Mouse (Mus musculus) brown adipose tissue, adult 24 weeks (tissue): ENCODE measurements around the gene Il6st. TPM values are rescaled to one million over a fixed set of nuclear protein-coding genes. Genes with fewer than 3 reads are reported as not detected.
"Not testable (repeated sequence)": the region's sequence is repeated elsewhere in the genome, so short reads cannot be mapped to it uniquely, and the experiment has no call there.

Experiments
- H3K27ac ChIP-seq: fragments of 200-500 bp; replicated peaks from 2 replicates; pipeline ENCODE4 v1.5.1; 2012; ENCODE audit warnings: low read depth, mild to moderate bottlenecking, low read length
- H3K4me1 ChIP-seq: fragments of 200-500 bp; 2 replicates; pipeline ENCODE4 v1.6.1; 2012; ENCODE audit warnings: low read length, mixed read lengths; ENCODE audit not compliant: control insufficient read depth, insufficient read depth, insufficient read length
- H3K4me3 ChIP-seq: fragments of 200-500 bp; 2 replicates; pipeline ENCODE4 v1.5.1; 2012; ENCODE audit warnings: low read depth, mild to moderate bottlenecking, low read length, moderate library complexity; ENCODE audit not compliant: insufficient read depth
- polyA plus RNA-seq: library from polyadenylated mRNA; stranded (reverse); fragments of >200 nt; gene quantifications from 2 replicates; pipeline ENCODE4 v1.2.4, GENCODE M21; 2012; ENCODE audit not compliant: missing spikeins, insufficient read depth, insufficient read length

Gene Il6st
- 38.2 and 43.1 TPM in 2 replicates for polyA plus RNA-seq

DNA sequence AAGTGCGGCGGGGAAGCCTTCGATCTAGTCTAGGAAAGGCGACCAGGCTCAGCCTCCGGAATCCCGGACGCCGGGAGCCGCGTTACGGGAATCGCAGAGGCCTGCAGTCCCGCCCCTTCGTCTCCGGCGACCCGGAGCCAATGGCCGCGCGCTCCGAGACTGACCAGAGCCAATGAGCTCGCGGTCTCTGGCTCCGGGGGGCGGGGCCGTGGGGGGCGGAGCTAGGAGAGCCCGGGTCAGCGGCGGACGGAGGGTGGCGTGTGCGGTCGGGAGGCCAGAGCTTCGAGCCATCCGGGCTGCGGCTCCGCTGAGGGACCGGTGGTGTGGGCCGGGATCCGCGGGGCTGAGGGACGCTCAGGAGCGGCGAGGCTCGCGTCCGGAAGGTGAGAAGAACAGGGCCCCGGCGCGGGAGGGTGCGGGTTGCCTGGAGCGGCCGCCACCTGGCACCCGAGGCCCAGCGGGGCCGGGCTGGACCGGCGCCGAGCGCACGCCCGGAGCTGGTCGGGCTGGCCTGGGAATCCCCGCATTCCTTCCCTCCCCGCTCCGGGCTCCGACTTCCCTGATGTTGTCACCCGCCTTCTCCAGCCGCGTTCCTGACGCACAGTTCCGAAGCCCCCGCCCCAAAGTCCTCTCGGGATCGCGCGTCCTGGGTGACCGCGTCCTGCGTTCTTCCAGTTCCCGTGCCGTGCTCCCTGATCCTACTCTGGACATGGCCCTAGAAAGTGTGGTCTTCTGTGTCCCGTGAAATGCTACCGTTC lies at the start of gene Il6st:
Gene Il6st, plus strand, starts transcription at position 203 of the 758 bp plus-strand sequence.
- H3K4me3 ChIP-seq = peak within 1 kb of the TSS; percentile 93
- peak within 1 kb of the TSS; percentile 92 for H3K27ac ChIP-seq
- peaks cover 9% of the 10 kb centered on the region for H3K4me1 ChIP-seq

DNA sequence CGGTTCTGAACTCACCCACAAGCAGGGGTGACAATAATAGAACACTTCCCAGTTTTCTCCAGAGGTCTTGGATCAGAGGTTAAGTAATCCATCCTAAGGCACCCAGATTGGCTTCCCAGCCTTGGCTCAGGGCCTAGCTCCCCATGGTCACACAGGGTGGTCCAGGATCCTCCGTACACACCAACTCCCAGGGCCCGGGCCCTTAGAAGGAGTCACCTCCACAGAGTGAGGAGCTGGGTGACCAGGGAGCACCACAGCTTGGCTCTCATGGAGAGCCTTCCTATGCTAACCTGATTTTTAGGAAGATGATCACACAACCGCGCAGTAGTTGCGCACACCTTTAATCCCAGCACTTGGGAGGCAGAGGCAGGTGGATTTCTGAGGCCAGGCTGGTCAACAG lies 48.0 kb upstream of the Il6st start:
- Histone ChIP-seq H3K4me3 (no peak overlapping the region), H3K27ac (peak overlapping the region; percentile 47), H3K4me1 (peaks cover 7% of the 10 kb centered on the region; the same call in 1 of the 2 replicates)

DNA sequence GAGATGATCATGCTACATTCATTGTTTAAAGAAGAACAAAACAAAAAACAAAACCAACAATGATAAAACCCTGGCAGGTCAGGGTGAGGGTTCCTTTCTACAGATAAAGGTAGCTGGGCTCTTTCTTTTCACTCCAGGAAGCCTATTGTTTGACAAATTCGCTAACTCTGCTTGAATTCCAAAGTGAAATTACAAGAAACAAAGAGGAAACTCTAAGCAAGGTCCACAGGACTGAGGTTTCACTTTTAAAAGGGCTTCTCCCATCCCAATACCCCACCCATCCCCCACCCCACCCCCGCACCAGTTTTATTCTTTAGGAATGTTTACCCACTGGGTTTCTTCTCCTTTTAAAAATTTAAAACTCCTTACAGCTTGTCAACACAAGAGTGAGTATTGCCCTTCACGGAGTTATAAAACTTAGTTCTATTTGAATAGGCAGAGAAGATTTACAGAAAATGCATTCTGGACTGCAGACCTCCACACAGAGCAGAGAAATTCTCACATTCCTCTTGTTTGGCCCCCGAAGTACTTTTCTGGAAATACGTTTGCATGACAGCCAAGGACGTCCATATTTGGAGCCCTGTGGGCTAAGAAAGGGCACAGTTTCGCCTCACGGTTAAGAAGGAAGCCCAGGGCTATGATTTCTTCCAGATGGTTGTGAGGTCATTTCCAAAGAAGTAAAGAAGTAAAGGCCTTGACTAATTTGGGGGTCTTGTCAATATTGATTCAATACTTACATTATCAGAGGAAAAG lies 47.3 kb upstream of the Il6st start:
- peaks cover 7% of the 10 kb centered on the region; the same call in 1 of the 2 replicates for H3K4me1 ChIP-seq
- peak overlapping the region; percentile 47 for H3K27ac ChIP-seq
- no peak overlapping the region for H3K4me3 ChIP-seq

DNA sequence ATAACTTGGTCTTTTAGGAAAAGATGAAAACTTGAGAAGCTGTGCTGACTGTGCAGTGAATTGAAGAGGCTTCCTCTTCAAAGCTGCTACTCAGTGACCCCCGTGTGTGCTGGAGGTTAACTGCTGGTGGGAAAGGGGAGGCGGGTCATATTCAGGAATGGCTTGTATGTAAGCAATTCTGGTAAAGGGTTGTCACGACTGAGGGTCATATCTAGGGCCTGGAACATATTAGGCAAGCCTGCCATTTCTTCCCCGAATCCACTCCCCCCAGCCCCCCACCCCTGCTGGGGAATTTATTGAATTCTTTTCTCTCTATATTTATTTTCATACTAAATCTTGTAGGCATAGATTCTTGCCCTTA lies 46.7 kb upstream of the Il6st start:
- H3K4me3 ChIP-seq = no peak overlapping the region
- H3K4me1 ChIP-seq = peaks cover 7% of the 10 kb centered on the region; the same call in 1 of the 2 replicates
- H3K27ac ChIP-seq = no peak overlapping the region

DNA sequence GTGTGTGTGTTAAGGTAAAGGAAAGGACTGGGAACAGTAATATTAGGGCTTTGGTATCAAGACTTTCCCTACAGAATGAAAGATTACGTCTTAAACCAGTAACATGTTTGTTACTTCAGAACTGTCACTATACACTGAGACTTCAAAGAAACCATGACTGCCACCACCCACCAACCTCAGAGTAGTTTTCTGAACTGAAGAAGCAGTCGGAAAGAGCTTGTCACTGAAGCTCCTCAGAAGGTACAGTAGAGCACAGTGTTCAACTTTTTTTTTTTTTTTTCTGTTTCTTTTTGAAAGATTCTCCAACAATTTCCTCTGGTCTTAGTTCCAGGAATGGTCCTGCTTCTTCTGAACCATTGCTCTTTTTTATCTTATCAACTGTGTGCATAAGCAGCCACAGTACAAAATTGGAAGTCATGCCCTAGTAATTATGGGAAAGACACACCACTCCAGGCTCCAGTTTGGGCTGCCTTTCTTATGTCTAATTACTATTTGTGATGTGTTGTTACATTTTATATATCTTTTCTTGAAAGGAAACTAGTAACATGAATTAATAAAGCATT lies 45.9 kb upstream of the Il6st start:
- Histone ChIP-seq H3K27ac (no peak overlapping the region), H3K4me3 (no peak overlapping the region), H3K4me1 (peaks cover 7% of the 10 kb centered on the region; the same call in 1 of the 2 replicates)

DNA sequence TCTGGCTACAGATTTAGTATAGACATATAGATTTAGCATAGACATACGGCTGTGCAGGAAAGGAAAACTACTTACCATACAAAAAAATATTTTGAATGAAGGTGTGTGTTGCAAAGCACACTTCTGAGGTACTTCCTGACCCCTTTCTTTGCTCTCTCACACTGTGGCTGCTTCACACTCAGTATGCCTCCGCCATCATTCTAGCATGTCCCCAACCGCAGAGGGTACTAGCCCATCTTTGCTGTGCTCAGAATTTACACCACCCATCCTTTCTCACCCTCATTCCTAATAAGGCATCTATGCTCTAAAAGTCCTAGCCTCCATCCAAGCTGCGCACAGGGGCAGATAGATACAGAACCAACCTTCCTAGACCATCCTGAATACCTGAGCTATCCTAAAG lies 45.3 kb upstream of the Il6st start:
- Histone ChIP-seq H3K4me3 (no peak overlapping the region), H3K27ac (no peak overlapping the region), H3K4me1 (peaks cover 7% of the 10 kb centered on the region; the same call in 1 of the 2 replicates)

DNA sequence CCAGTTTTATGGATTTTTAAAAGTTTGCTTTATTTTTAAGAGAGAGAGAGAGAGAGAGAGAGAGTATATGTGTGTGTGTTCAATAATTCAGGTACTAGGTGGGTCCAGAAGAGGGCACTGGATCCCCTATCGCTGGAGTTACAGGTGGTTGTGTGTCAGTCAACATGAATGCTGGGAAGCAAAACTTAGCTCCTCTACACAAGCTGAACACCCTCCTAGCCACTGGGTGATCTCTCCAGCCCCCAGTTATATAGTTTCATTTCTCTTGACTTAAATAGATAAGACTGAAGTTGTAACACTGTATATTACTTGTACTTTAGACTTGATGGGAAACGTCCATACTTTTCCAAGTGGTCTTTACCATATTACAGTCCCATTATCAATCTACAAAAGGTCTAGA lies 39.7 kb upstream of the Il6st start:
- Histone ChIP-seq H3K27ac (no peak overlapping the region), H3K4me3 (no peak overlapping the region), H3K4me1 (peaks cover 6% of the 10 kb centered on the region)

DNA sequence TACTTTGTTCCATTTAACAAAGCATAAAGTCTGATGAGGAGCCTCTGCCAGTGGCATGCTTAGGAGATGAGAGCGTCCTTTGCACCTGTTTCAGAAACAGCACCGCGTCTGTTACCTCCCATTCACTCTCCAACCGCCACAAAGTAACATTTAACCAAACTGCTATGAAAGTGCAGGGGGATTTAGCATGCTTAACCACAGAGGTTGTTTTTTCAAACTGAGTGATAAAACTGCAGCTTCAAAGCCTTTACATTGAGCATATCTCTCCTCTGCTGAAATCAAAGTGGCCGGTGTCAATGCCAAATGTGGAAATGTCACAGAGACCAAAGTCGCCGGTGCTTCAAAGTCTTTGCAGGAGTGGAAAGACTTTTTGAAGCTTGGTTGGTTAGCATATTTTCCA lies 39.2 kb upstream of the Il6st start:
- Histone ChIP-seq H3K4me1 (peaks cover 6% of the 10 kb centered on the region), H3K27ac (no peak overlapping the region), H3K4me3 (no peak overlapping the region)

DNA sequence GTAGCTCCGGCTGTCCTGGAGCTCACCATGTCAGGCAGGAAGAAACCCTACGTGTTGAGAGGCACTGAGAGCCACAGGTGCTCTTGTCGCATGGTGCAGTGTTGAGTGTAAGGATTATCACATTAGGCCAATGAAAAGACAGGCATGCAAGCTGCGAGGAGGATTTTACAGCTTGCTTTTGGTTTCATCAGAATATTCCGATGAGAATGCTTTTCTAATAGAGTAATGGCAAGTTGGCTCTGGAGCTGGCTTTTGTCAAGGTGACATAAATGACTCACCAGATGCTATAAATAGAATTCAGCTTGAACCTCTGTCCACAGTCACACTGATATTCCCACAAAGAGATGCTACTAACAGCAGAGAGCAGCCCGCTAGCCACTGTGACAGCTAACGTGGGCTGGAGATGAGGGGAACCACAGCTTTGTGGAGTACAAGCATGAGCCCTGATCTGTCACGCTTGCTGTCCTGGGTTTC lies 38.7 kb upstream of the Il6st start:
- Histone ChIP-seq H3K27ac (no peak overlapping the region), H3K4me1 (peaks cover 6% of the 10 kb centered on the region), H3K4me3 (no peak overlapping the region)

DNA sequence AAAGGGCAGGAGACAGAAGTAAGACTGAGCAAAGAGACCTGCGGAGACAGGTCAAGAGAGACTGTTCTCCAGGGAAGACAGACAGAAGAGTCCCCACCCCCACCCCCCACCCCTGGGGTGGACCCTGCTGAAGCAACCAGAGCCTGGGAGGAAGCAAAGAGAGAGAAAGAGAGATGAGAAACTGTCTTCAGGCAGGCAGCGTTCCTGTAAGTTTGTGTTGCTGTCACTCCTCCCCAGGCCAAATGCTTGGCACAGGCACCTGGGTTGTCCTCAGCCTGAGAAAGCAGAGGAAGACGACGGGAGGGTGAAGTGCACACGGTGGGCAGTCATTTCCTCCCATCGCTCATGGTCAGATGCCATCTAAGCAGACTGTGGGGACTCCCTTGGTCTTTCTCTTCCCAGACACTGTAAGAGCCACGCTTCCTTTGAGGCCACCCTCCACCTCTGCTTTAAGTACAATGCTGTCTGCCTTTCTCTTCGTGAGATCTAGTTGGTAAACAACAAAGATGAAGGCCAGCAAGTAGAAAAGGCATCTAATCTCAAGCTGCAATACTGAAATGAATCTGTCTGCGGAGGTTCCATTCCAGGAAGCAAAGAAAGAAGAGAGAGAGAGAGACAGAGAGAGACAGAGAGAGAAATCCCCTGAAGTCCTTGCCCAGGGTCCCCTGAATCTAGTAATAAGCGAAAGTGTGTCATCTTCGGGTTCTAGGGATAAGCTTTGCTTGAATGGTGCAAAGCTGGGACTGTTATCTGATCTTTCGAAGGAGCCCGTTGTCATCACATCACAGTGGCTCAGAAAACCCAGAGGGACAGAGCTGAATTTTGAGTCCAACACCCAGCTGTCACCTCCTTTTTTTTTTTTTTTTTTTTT lies 37.4 kb upstream of the Il6st start:
- Histone ChIP-seq H3K4me1 (peaks cover 6% of the 10 kb centered on the region), H3K4me3 (no peak overlapping the region), H3K27ac (no peak overlapping the region)

DNA sequence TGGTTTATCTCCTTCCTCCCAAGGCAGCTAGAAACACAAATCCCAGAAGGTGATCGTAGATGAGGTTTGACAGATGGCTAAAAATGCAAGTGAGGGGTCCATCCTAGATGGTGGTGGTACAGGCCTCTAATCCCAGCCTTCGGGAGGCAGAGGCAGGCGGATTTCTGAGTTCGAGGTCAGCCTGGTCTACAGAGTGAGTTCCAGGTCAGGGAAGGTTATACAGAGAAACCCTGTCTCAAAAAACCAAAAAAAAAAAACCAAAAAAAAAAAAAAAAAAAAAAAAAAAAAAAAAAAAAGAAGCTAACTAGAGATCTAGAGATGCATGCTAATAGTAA lies 36.8 kb upstream of the Il6st start:
- H3K27ac ChIP-seq, H3K4me1 ChIP-seq, H3K4me3 ChIP-seq: not testable (repeated sequence)

DNA sequence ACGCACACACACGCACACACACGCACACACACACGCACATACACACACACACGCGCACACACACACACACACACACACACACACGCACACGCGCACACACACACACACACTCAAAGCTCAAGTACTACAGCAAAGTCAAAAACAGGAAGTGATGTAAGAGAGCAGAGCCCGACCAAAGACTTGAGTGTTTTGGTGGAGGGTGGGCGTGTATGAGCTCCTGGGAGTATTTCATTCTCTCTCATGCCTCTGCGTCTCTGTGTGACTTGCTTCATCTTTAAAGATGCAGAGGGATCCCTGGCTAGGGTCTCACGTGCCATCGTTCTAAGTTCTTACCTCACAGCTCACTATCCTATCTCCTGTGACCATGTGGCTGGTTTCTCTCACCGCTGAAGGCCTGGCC lies 36.3 kb upstream of the Il6st start:
- Histone ChIP-seq H3K4me3 (no peak overlapping the region), H3K27ac (no peak overlapping the region), H3K4me1 (peaks cover 6% of the 10 kb centered on the region)

DNA sequence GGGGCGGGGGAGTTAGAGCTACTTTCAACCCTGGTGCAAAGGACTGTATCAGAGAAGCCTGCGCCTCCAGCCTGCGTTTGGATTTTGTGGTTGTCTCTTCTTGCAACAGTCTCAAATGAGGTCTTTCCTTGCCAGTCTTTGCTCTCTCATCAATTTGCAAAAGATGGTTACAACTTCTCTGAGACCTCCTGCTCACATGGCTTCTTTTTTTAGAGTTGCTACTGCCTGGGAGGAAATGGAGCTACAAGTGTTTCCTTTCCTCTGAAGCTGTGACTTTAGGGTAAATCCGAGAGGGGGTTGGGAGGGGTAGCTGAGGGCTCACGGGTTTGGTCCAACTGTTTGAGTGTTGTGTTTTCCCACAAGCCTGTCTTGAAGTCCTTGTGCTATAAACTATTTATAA lies 30.6 kb upstream of the Il6st start:
- no peak overlapping the region for H3K4me3 ChIP-seq

DNA sequence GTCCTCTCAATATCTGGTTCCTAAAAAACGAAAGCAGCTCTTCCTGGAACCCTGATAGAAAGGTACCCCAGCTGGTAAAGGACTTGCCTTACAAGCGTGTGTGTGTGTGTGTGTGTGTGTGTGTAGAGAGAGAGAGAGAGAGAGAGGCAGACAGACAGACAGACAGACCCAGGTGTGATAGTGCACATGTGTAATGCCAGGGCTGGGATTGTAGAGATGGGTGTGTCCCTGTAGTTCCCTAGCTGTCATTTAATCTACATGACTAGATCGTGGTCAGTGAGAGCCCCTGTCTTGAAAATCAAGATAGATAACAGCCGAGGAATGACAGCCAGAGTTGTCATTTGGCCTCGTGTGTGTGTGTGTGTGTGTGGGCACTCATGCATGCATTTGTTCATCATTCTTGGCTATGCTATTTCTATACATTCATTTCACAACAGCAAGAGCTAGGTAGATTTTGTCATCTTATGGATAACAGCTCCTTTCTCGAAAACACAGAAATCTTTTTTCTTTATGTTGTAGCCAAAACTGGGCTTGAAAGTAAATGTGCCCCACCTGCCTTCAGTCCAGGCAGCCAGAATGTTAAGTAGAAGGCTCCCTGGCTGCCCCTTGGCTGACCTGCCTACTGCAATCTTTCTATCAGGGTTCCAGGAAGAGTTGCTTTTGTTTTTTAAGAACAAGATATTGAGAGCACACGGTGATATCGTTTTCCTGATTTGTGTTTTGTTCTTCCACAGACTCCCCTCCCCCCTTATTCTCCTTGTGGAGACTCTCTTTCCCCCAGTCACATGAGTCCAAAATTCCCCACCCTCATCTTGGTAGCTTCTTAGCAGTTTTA lies 28.4 kb upstream of the Il6st start:
- Histone ChIP-seq H3K4me3 (no peak overlapping the region), H3K27ac (no peak overlapping the region), H3K4me1 (peaks cover 12% of the 10 kb centered on the region)

More for the DNA sequence above, 30.6 kb upstream of the Il6st start:
- peaks cover 6% of the 10 kb centered on the region for H3K4me1 ChIP-seq
- H3K27ac ChIP-seq = 0 out of 2 replicates have a peak overlapping the region, but pooled peaks have one; percentile 6
